Mouse (Mus musculus) liver, embryonic 16.5 days (tissue): Measurements from ENCODE around the gene Rph3a. TPM values are rescaled to one million over a fixed set of nuclear protein-coding genes. Genes with fewer than 3 reads are reported as not detected.
"Not testable (repeated sequence)": the region's sequence is repeated elsewhere in the genome, so short reads cannot be mapped to it uniquely, and the experiment has no call there.

Experiments used
- ATAC-seq: fragments of 200-750 bp; cut with Nextera tagmentation; 2 replicates; pipeline ENCODE4 v1.8.0; 2017; ENCODE audit warnings: low read depth, mild to moderate bottlenecking, moderate number of reproducible peaks, moderate library complexity
- H3K27ac ChIP-seq: fragments of 300-500 bp; sonication (generic); 2 replicates; pipeline ENCODE4 v1.5.1; 2014; ENCODE audit warnings: mild to moderate bottlenecking, low read length
- H3K27me3 ChIP-seq: fragments of 300-500 bp; sonication (generic); 2 replicates; pipeline ENCODE4 v1.6.1; 2014; ENCODE audit warnings: low read depth, low read length, mixed read lengths; ENCODE audit not compliant: control insufficient read depth, insufficient read depth
- H3K36me3 ChIP-seq: fragments of 300-500 bp; sonication (generic); 2 replicates; pipeline ENCODE4 v1.6.1; 2014; ENCODE audit warnings: mild to moderate bottlenecking; ENCODE audit not compliant: control insufficient read depth, insufficient read depth
- H3K4me1 ChIP-seq: fragments of 300-500 bp; sonication (generic); 2 replicates; pipeline ENCODE4 v1.6.1; 2014; ENCODE audit warnings: low read depth, low read length, mixed read lengths; ENCODE audit not compliant: control insufficient read depth
- H3K4me2 ChIP-seq: fragments of 300-500 bp; sonication (generic); 2 replicates; pipeline ENCODE4 v1.6.1; 2014; ENCODE audit warnings: low read depth, low read length, mixed read lengths
- H3K4me3 ChIP-seq: fragments of 300-500 bp; sonication (generic); 2 replicates; pipeline ENCODE4 v1.5.1; 2014; ENCODE audit warnings: low read depth, mild to moderate bottlenecking, low read length
- H3K9ac ChIP-seq: fragments of 300-500 bp; sonication (generic); 2 replicates; pipeline ENCODE4 v1.6.1; 2014; ENCODE audit warnings: low read depth, low read length
- H3K9me3 ChIP-seq: fragments of 300-500 bp; sonication (generic); replicated peaks from 2 replicates; pipeline ENCODE4 v1.6.1; 2016; ENCODE audit warnings: low read length; ENCODE audit not compliant: control insufficient read depth
- WGBS: fragments of 180-500 bp; shearing (Covaris S2); extraction: QIAGEN DNeasy Blood & Tissue Kit; methylation state at CpG from one replicate; pipeline ENCODE4 v1.1.7; 2014; ENCODE audit not compliant: insufficient replicate concordance; 5-methylcytosine and 5-hydroxymethylcytosine counted together
- polyA plus RNA-seq: library from polyadenylated mRNA; unstranded; fragments of >200 nt; fragmentation: Nextera tagmentation; extraction: Ambion mirVana; gene quantifications from 2 replicates; pipeline ENCODE4 v1.2.1, GENCODE M21; 2015

The Rph3a gene
- polyA plus RNA-seq, 1 experiment from 2014 or later, result not detected

- not testable (repeated sequence) for H3K27ac ChIP-seq, H3K4me3 ChIP-seq, ATAC-seq, H3K9ac ChIP-seq, H3K9me3 ChIP-seq, H3K27me3 ChIP-seq, H3K36me3 ChIP-seq, H3K4me2 ChIP-seq, H3K4me1 ChIP-seq
- 34% methylated on average over 8 of the region's 8 CpGs for WGBS
Measured at GRCm38 (mm10) chr5:120914204-120914603, 95.7 kb downstream of the Rph3a start, which contains the start of gene Oas1d. Oas1d (plus strand) TSS chr5:120914536.

- no peaks in the 10 kb centered on the region for H3K36me3 ChIP-seq
- H3K4me1 ChIP-seq, result no peaks in the 10 kb centered on the region
- no peak for ATAC-seq
- 44% methylated on average over 7 of the region's 7 CpGs for WGBS
- no peaks in the 10 kb centered on the region for H3K27me3 ChIP-seq
- H3K4me3 ChIP-seq, result no peak overlapping the region
- no peak overlapping the region for H3K4me2 ChIP-seq
- no peaks in the 10 kb centered on the region for H3K9me3 ChIP-seq
- no peak overlapping the region for H3K9ac ChIP-seq
- no peak overlapping the region for H3K27ac ChIP-seq
Measured at GRCm38 (mm10) chr5:120908196-120908920, 101.5 kb downstream of the Rph3a start.

- not testable (repeated sequence) for ATAC-seq, H3K27ac ChIP-seq, H3K4me3 ChIP-seq, H3K9ac ChIP-seq, H3K9me3 ChIP-seq, H3K27me3 ChIP-seq, H3K36me3 ChIP-seq, H3K4me1 ChIP-seq, H3K4me2 ChIP-seq
- WGBS, result 25% methylated on average over 9 of the region's 12 CpGs
Measured at GRCm38 (mm10) chr5:120906791-120907733, 102.8 kb downstream of the Rph3a start, which contains the start of gene Oas1a. Oas1a (minus strand) TSS chr5:120907521.

GRCm38 (mm10) chr5:120902056-120902455 lies 107.8 kb downstream of the Rph3a start:
- no peak for ATAC-seq
- no peak overlapping the region for H3K27ac ChIP-seq
- no peaks in the 10 kb centered on the region for H3K4me1 ChIP-seq
- no peak overlapping the region for H3K4me3 ChIP-seq
- no peaks in the 10 kb centered on the region for H3K36me3 ChIP-seq
- no peaks in the 10 kb centered on the region for H3K9me3 ChIP-seq
- WGBS, result 73% methylated on average over 5 of the region's 5 CpGs
- H3K4me2 ChIP-seq, result no peak overlapping the region
- no peaks in the 10 kb centered on the region for H3K27me3 ChIP-seq
- no peak overlapping the region for H3K9ac ChIP-seq

GRCm38 (mm10) chr5:120900666-120901065 lies 109.2 kb downstream of the Rph3a start:
- Histone ChIP-seq H3K4me2 (no peak overlapping the region), H3K4me1 (no peaks in the 10 kb centered on the region), H3K4me3 (no peak overlapping the region), H3K36me3 (no peaks in the 10 kb centered on the region), H3K9me3 (no peaks in the 10 kb centered on the region), H3K27me3 (no peaks in the 10 kb centered on the region), H3K27ac (no peak overlapping the region), H3K9ac (no peak overlapping the region)
- WGBS, result 23% methylated on average over 1 of the region's 1 CpGs
- ATAC-seq, result no peak

GRCm38 (mm10) chr5:120898726-120899125 lies 111.2 kb downstream of the Rph3a start:
- H3K4me3 ChIP-seq, result no peak overlapping the region
- no peak overlapping the region for H3K4me2 ChIP-seq
- no peaks in the 10 kb centered on the region for H3K9me3 ChIP-seq
- no peaks in the 10 kb centered on the region for H3K27me3 ChIP-seq
- no peak overlapping the region for H3K9ac ChIP-seq
- H3K36me3 ChIP-seq, result no peaks in the 10 kb centered on the region
- no peaks in the 10 kb centered on the region for H3K4me1 ChIP-seq
- no peak overlapping the region for H3K27ac ChIP-seq
- no peak for ATAC-seq

- Histone ChIP-seq H3K27ac (no peak overlapping the region), H3K4me3 (no peak overlapping the region), H3K36me3 (no peaks in the 10 kb centered on the region), H3K9me3 (no peaks in the 10 kb centered on the region), H3K4me1 (no peaks in the 10 kb centered on the region), H3K27me3 (no peaks in the 10 kb centered on the region), H3K4me2 (no peak overlapping the region), H3K9ac (no peak overlapping the region)
- 65% methylated on average over 6 of the region's 6 CpGs for WGBS
- no peak for ATAC-seq
Measured at GRCm38 (mm10) chr5:120898307-120898706, 111.6 kb downstream of the Rph3a start.

- no peak for ATAC-seq
- no peak overlapping the region for H3K9ac ChIP-seq
- H3K27me3 ChIP-seq, result no peaks in the 10 kb centered on the region
- H3K27ac ChIP-seq, result no peak overlapping the region
- no peaks in the 10 kb centered on the region for H3K4me1 ChIP-seq
- no peaks in the 10 kb centered on the region for H3K36me3 ChIP-seq
- H3K4me2 ChIP-seq, result no peak overlapping the region
- WGBS, result 67% methylated on average over 11 of the region's 11 CpGs
- H3K9me3 ChIP-seq, result no peaks in the 10 kb centered on the region
- no peak overlapping the region for H3K4me3 ChIP-seq
Measured at GRCm38 (mm10) chr5:120895231-120895900, 114.5 kb downstream of the Rph3a start.
